Mouse (Mus musculus): ENCODE measurements around the gene Gm14403. TPM values are rescaled to one million over a fixed set of nuclear protein-coding genes. Genes with fewer than 3 reads are reported as not detected.
"Not testable (repeated sequence)": the region's sequence is repeated elsewhere in the genome, so short reads cannot be mapped to it uniquely, and the experiment has no call there.

The Gm14403 gene
- 3.0 and 9.5 TPM in 2 replicates for total RNA-seq (2014; fragmentation: Nextera tagmentation)
- total RNA-seq (2017) = 9.1 and 9.6 TPM in 2 replicates

DNA sequence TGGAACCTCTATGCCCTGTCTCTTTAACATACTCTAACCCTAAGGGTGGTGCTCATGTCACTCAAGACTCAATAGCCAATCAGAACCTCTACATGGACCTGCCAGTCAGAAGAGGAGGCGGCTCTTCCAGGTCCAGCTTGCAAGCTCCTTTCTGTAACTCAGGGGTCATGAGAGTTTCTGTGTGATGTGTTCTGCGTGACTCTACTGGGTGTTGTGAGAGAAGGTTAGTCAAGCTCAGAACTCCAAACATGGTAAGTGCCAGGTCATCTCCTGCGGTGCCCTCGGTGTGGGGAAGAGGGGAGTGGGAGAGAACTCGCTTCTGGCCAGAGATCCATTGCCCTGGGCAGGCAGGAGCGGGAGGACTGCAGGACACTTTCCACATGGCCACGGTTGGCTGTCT lies at the start of gene Gm14403:
Gm14403 (plus strand) TSS at position 149 of the 400 bp plus-strand sequence.
- not testable (repeated sequence) for ATAC-seq (replicated peaks; ENCODE audit: poor library complexity, severe bottlenecking)

DNA sequence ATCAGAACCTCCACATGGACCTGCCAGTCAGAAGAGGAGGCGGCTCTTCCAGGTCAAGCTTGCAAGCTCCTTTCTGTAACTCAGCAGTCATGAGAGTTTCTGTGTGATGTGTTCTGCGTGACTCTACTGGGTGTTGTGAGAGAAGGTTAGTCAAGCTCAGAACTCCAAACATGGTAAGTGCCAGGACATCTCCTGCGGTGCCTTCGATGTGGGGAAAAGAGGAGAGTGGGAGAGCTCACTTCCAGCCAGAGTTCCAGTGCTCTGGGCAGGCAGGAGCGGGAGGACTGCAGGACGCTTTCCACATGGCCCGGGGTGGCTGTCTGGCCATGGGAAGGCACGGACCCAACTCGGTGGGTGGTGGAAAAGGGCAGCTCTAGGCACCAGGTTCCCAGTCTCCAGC lies 33.3 kb upstream of the Gm14403 start, which contains the start of gene Zfp970:
Zfp970 (plus strand) TSS at position 58 of the 400 bp plus-strand sequence.
- not testable (repeated sequence) for ATAC-seq (replicated peaks; ENCODE audit: poor library complexity, severe bottlenecking)

DNA sequence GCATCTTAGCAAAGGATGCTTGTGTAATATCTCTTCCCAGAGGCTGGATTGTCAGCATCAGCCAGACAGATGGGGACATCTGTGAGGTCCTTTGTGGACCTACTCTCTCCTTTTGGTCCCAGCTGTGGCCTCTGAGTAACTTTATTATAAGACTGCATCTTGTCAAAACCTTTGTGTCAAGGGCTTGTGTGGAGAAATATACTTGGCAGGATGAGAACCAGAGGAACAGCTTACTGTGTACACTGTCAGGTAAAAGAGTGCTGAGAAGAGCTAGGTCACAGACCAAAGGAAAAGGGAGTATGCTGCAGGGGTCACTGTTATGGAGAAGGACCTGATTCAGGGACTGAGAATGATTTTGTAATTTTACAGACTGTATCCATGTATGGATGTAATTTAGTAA lies 29.8 kb upstream of the Gm14403 start:
- not testable (repeated sequence) for ATAC-seq (replicated peaks; ENCODE audit: poor library complexity, severe bottlenecking)

DNA sequence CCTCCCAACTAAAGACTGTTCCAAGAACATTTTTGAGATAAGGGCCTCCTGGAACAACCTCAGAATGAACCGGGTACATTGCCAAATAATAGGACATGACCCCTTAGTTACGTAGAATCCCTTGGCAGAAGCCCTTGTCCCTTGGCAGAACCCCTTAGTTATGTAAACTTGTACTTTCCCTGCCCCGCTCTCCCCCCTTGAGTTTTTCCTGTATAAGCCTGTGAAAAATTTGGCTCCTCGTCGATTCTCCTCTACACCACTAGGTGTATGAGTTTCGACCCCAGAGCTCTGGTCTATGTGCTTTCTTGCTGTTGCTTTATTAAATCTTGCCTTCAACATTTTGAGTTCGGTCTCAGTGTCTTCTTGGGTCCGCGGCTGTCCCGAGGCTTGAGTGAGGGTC lies 25.8 kb upstream of the Gm14403 start:
- ATAC-seq (replicated peaks; ENCODE audit: poor library complexity, severe bottlenecking) = not testable (repeated sequence)

DNA sequence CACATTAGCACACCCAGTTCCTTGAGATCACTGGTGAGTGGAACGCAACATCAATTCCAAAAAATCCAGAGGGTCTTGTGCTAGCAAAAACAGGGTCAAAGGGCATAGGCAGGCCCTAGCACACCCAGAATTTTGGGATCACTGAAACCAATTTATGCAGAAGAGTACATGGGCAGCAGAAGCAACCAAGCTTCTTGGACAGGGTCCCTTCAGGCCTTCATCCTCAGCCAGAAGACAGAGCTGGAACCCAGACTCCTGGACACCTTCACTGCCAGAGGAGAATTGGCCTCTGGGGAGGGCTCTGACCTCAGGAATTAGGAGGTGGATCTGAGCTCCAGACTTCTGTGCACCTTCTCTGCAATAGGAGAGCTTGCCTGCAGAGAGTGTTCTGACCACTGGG lies 16.0 kb upstream of the Gm14403 start:
- ATAC-seq (replicated peaks; ENCODE audit: poor library complexity, severe bottlenecking) = not testable (repeated sequence)

DNA sequence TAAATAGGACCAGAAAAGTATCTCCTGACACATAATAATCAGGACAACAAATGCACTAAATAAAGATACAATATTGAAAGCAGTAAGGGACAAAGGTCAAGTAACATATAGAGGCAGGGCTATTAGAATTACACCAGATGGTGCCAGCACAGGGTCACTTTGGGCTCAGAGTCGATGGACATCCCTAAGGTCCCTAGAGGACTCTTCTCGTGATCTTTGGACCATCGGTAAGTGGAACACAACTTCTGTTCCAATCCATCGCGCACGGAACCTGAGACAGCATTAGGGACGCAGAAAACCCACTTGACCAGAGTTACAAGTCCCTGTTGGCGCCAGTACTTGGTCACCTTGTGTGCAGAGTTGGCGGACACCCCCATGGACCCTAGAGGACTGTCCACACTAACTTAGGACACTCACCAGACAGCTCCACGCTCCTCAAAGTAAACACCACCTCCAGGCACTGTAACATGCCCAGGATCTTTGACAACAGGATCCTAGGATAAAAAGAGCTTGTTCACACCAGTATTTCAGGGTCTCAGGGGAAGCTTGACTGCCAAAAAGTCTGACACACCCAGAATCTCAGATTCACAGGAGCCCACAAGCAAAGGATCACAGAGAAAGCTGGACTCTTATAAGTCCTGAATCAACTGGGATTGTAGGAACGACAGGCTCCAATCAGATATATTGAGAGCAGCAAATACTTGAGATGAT lies 14.6 kb upstream of the Gm14403 start:
- not testable (repeated sequence) for ATAC-seq (replicated peaks; ENCODE audit: poor library complexity, severe bottlenecking)

DNA sequence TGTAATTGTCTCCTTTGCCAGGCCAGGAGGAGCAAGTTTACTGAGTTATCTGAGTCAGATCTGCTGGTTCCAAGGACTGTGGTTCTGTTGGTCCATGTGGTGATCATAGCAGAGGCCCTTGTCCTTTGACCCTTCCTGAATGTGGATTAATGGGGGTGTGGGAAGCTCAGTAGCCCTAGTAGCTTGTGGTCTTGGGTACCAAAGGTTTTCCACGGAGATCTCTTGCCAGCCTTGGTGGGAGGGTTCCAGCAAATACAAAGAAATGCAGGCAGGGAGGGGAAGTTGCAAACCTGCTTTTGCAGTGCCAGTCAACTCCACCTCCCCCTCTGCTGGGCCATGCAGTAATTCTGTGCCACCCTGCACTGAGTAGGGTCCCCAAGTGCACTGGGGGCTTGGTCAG lies 1.2 kb downstream of the Gm14403 start:
- not testable (repeated sequence) for ATAC-seq (replicated peaks; ENCODE audit: poor library complexity, severe bottlenecking)

DNA sequence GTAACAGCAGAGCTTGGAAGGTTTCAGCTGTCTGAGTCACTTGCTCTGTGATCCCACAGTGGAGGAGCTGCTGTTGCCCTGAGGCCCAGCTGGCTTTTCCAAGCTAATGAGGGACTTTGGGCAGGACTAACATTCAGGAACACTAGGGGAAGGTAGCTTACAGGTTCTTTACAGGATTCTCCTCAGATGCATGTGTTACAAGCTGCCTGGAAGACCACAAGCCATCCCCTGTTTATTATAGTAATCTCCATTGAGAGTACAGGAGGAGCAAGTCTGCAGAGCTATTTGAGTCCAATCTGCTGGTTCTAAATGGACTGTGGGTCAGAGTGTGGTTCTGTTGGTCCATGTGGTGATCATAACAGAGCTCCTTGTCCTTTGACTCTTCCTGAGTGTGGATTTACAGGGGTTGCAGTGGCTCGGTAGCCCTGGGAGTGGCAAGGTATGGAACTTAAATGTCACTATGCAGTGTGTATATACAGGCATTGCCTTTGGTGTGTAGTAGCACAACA lies 7.2 kb downstream of the Gm14403 start:
- not testable (repeated sequence) for ATAC-seq (replicated peaks; ENCODE audit: poor library complexity, severe bottlenecking)

DNA sequence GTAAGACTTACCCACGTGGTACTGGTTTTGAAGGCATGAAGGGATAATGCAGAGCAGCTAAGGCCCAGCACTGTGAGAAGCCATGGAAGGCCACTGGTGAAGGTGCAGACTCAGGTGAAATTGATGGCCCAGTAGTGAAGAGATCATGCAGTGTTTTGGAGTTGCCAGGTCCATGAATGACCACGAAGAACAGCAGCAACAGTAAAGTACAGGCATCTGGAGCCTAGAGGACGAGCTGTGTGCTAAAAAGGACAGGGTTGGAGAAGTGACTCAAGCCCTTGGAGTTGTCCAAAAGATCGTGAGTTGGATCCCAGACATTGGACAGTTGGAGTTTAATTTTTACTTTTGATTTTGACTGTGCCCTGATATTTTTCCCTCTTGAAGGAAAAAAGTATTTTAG lies 13.4 kb downstream of the Gm14403 start:
- not testable (repeated sequence) for ATAC-seq (replicated peaks; ENCODE audit: poor library complexity, severe bottlenecking)

DNA sequence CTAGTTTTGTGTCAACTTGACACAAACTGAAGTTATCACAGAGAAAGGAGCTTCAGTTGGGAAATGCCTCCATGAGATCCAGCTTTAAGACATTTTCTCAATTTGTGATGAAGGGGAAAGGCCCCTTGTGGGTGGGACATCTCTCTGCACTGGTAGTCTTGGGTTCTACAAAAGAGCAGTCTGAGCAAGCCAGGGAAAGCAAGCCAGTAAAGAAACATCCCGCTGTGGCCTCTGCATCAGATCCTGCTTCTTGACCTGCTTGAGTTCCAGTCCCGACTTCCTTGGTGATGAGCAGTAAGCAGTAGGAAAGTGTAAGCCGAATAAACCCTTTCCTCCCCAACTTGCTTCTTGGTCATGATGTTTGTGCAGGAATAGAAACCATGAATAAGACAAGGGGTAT lies 14.0 kb downstream of the Gm14403 start:
- not testable (repeated sequence) for ATAC-seq (replicated peaks; ENCODE audit: poor library complexity, severe bottlenecking)

DNA sequence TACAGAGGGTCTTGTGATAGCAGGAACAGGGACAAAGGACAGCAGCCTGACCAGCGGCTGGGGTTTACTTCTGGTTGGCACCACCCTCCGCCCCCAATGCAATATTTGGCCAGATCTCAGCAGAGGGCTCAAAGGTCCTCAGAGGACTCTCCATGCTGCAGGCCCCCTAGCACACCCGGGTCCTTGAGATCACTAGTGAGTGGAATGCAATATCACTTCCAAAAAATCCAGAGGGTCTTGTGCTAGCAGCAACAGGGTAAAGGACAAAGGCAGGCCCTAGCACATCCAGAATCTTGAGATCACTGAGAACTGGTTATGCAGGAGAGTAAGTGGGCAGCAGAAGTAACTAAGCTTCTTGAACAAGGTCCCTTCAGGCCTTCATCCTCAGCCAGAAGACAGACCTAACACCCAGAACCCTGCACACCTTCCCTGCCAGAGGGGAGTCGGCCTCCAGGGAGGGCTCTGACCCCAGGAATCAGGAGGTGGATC lies 16.0 kb downstream of the Gm14403 start:
- ATAC-seq (replicated peaks; ENCODE audit: poor library complexity, severe bottlenecking) = not testable (repeated sequence)

DNA sequence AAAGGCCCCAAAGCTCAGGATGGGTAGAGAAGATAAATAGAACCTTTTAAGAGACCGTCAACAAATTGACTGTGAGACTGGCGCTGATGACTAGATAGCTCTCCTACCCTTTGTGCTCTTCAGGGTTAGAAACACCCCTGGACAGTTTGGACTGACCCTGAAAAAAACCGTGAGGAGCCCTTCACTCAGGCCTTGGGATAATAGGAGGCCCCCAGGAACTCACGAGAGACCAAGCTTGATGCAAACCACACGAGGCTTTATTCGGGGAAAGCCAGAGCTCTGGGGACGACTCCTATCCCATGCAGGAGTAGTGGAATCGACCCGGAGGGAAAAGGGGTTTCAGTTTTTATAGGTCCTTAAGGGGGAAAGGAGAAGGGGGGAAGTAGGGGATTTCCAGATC lies 19.7 kb downstream of the Gm14403 start:
- ATAC-seq (replicated peaks; ENCODE audit: poor library complexity, severe bottlenecking) = not testable (repeated sequence)

DNA sequence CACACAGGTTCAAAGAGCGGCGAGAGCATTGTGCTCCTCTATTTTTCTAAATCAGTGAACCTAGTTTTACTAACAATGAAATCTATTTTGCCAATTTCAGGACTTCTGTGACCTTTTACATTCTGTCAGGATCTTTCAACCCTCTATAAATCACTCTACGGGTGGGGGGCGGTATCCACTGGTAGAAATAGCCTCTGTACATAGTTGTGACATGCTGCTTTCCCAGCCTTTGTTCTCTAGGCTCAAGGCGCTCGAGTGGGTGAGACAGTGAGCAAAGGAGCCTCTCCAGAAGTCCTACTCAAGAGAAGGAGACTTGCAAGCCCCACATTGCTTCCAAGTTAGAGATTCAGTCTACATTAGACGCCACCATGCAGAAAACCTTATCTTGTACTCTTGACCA lies 20.3 kb downstream of the Gm14403 start:
- ATAC-seq (replicated peaks; ENCODE audit: poor library complexity, severe bottlenecking) = not testable (repeated sequence)

DNA sequence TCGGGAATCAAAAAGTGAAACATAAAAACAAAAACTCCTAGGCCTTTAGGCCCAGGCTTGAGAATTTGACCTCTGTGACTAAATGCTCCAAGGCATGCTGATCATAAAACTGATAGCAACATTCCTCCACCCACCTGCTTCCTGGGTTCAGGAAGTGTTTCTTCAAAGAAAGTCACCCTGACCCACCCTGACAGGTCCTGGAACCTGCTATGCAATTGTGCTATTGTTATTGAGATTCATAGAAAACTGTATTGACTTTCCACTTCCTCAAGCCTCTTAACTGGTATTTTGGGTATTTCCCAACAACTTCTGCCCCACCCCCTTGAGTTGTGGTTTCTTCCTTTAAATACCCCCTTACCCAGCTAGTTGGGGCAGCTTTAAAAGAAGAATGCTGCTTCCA lies 20.9 kb downstream of the Gm14403 start:
- not testable (repeated sequence) for ATAC-seq (replicated peaks; ENCODE audit: poor library complexity, severe bottlenecking)

DNA sequence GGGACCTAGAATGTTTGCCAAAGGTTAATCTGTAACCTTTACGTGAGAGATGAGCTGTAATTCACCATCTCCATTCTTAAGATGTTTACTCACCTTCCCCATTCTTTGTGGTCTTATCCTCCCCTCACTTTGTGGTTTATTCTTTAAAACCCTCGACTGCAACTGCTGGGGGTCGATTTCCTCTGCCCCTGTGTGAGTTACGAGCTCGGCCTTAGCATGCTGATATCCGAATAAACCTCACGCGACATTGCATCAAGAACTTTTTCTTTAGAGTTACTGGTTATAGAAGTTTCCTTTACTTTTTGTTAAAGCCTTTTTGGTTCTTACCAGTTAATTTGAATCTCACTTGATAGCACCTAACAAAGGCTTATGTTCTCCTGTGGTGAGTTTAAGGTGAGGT lies 22.0 kb downstream of the Gm14403 start:
- no peak for ATAC-seq (replicated peaks; ENCODE audit: poor library complexity, severe bottlenecking)

DNA sequence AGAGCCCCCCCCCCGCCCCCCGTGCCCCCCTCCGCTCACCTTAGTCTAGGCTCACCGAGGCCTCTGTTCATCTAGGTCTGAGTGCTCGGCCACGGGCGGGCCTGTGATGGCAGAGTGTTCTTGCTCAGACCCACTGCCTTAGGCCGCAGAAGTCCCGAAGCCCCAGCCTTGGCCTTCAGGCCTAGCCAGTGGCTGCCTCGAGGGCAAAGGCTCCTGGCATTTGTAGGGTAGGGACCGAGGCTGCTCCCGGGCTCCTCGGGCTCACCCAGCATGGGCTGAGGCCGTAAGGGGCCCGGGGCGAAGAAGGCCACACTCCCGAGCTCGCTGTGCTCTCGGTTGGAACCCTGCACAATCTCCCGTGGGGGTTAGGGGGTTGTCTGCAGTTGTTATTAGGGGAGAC lies 25.0 kb downstream of the Gm14403 start:
- no peak for ATAC-seq (replicated peaks; ENCODE audit: poor library complexity, severe bottlenecking)

DNA sequence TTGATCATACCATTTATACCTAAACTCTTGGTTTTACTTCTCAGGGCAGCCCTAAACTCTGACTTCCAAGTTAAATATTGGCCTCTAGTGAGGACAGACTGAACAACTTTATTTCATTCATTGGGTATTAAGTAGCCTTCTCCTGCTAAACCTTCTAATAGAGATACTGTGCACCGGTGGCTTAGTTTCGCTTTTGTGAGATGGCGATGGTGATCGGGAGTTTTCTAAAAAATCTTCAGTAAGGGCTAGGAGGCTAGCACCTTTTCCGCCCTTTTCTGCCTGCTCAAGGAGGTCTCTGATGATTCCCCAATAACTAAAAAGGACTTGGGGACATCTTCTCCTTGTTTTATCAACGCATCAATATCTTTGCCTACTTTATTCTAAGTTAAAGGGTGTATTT lies 25.7 kb downstream of the Gm14403 start:
- ATAC-seq (replicated peaks; ENCODE audit: poor library complexity, severe bottlenecking) = not testable (repeated sequence)

DNA sequence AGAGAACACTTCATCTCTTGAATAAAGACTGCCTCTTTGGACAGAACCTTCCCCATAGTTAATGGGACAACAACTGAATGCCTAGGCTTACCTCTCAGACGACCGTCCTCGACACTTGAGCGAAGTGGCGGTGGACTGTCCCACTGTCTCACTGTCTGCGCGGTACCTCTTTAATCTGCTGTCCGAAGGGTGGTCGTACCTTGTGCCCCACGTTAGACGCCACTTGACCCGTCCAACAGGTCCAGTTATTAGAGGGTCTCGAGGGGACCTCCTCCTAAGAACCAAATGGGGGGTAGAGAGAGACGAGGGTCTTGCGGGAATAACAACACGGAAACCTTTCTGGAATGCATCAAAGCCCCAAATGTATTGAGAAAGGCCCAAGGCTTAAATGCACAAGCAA lies 26.2 kb downstream of the Gm14403 start:
- ATAC-seq (replicated peaks; ENCODE audit: poor library complexity, severe bottlenecking) = not testable (repeated sequence)

DNA sequence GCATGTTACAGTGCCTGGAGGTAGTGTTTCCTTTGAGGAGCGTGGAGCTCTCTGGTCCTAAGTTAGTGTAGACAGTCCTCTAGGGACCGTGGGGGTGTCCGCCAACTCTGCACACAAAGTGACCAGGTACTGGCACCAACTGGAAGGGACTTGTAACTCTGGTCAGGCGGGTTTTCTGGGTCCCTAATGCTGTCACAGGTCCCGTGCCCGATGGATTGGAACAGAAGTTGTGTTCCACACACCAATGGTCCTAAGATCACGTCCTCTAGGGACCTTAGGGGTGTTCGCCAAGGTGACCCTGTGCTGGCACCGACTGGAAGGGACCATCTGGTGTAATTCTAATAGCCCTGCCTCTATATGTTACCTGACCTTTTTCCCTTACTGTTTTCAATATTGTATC lies 37.9 kb downstream of the Gm14403 start:
- ATAC-seq (replicated peaks; ENCODE audit: poor library complexity, severe bottlenecking) = no peak

DNA sequence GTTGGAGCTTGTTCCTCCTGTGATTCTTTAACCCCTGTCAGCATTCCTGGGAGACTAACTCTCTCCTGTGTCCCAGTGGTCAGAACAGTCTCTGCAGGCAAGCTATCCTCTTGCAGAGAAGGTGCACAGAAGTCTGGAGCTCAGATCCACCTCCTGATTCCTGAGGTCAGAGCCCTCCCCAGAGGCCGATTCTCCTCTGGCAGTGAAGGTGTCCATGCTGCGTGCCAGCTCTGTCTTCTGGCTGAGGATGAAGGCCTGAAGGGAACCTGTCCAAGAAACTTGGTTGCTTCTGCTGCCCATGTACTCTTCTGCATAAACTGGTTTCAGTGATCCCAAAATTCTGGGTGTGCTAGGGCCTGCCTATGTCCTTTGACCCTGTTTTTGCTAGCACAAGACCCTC lies 39.1 kb downstream of the Gm14403 start:
- ATAC-seq (replicated peaks; ENCODE audit: poor library complexity, severe bottlenecking) = not testable (repeated sequence)

DNA sequence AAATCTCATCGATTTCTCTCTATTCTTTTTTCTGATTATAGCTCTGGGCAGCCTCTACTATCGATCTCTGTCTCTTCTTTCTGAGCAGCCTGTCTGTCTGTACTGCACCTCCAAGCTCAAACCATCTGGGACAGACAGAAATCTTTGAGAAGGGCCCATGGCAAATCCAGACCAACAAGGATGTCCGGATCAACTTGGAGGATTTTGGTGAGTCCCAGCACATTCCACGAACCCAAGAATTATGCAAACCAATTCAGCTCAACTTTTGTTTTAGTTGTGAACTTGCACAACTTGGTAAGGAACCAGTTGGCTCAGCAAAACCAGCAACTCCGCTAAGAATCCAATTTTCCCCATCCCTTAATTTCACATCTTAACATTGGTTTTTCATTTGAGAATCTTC lies 39.7 kb downstream of the Gm14403 start:
- ATAC-seq (replicated peaks; ENCODE audit: poor library complexity, severe bottlenecking) = not testable (repeated sequence)

DNA sequence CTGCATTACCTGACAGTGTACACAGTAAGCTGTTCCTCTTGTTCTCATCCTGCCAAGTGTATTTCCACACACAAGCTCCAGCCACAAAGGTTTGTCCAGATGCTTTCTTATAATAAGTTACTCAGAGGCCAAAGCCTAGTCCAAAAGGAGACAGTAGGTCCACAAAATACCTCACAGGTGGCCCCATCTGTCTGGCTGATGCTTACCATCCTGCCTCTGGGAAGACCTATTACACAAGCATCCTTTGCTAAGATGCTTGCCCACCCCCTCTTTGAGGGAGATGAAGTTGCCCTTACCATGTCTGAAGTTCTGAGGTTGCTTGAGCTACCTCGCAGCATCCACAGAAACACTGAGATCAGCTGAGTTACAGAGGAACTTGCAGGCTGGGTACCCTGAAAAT lies 57.2 kb downstream of the Gm14403 start:
- not testable (repeated sequence) for ATAC-seq (replicated peaks; ENCODE audit: poor library complexity, severe bottlenecking)
